Mouse (Mus musculus) thymus, postnatal 10 days (tissue): ENCODE measurements at regions not wholly inside any gene's neighbourhood (a gene's known extent, or its start where the extent isn't known, plus 50 kb on each side); places are given as distances from the start of the nearest gene placed in this dataset.

Experiments
- DNase-seq, 2 experiments: peaks; one replicate each; pipeline ENCODE4 v3.0.0; 2021; ENCODE audit warnings: low spot score in 2 of 2

- no peak for DNase-seq
Observed at GRCm38 (mm10) chr2:57909706-57910105, 88.0 kb upstream of the Galnt5 start.

GRCm38 (mm10) chr2:57916375-57917023 is 81.2 kb upstream of the Galnt5 start:
- no peak for DNase-seq

GRCm38 (mm10) chr2:57917721-57918120 is 80.0 kb upstream of the Galnt5 start:
- DNase-seq: no peak

GRCm38 (mm10) chr2:57919102-57919731 is 78.5 kb upstream of the Galnt5 start:
- DNase-seq: peak in 1 of 2 experiments; percentile 10

- peak in 1 of 2 experiments; percentile 4 for DNase-seq
Observed at GRCm38 (mm10) chr2:57934062-57934822, 63.4 kb upstream of the Galnt5 start.
